Mouse (Mus musculus) spleen, adult 18-20 months (tissue): ENCODE results near the gene Col23a1.
"Not testable (repeated sequence)": the region's sequence is repeated elsewhere in the genome, so short reads cannot be mapped to it uniquely, and the experiment has no call there.

Experiments used
- DNase-seq, 2 experiments: peaks; one replicate each; pipeline ENCODE4 v3.0.0; 2022; ENCODE audit warnings: mixed read lengths in 2 of 2

The Col23a1 gene

GRCm38 (mm10) chr11:51627907-51628306, 338.2 kb downstream of the Col23a1 start:
- no peak for DNase-seq

GRCm38 (mm10) chr11:51629651-51630314, 340.1 kb downstream of the Col23a1 start:
- DNase-seq: no peak

- DNase-seq: no peak
Observed at GRCm38 (mm10) chr11:51632130-51632753, 342.5 kb downstream of the Col23a1 start.

DNA sequence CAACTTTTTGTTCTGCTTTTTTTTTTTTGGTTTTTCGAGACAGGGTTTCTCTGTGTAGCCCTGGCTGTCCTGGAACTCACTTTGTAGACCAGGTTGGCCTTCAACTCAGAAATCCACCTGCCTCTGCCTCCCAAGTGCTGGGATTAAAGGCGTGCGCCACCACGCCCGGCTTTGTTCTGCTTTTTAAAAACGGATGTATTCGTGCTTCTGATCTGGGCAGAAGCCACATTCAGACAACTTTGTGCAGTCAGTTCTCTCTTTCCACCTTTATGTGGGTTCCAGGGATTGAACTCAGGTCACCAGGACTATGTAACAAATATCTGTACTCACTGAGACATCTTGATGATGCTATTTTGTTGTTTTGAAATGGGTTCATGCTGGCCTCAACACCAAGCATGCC, 343.5 kb downstream of the Col23a1 start:
- DNase-seq: not testable (repeated sequence)
